ENCODE assay signal across 8 mouse cellular contexts in genomic region chr7:143783996-143784829, GRCm38 (mm10). TPM values are rescaled to one million over a fixed set of nuclear protein-coding genes. Genes with fewer than 3 reads are reported as not detected.
A peak's percentile ranks its signal among the peaks of the same experiment; 100 is the strongest.
DNase-seq lines count a peak whose midpoint lies in the region; ATAC-seq and TF ChIP-seq lines count a peak whose summit lies in the region.

Mrgpre (minus strand) TSS chr7:143784500.

- H3K9me3 ChIP-seq in MEL (replicated peaks; ENCODE audit: insufficient read depth, low read length), result no peaks in the 10 kb centered on the region
- no peaks in the 10 kb centered on the region for H3K9me3 ChIP-seq in hindbrain, embryonic 12.5 days (replicated peaks)
- no peaks in the 10 kb centered on the region for H3K9me3 ChIP-seq in lung, embryonic 15.5 days

- peak within 1 kb of the TSS; percentile 65 for H3K9ac ChIP-seq in MEL (ENCODE audit: control insufficient read depth, low read depth, low read length, poor library complexity, severe bottlenecking)
- H3K9ac ChIP-seq in hindbrain, embryonic 12.5 days, result peak within 1 kb of the TSS; percentile 58
- H3K9ac ChIP-seq in lung, embryonic 15.5 days, result peak within 1 kb of the TSS; percentile 33

- TF ChIP-seq RAD21 in MEL (IDR thresholded peaks at IDR 0.05; ENCODE audit: low read depth, low read length), result no peak

- no peak for TF ChIP-seq EP300 in MEL (IDR thresholded peaks at IDR 0.05; ENCODE audit: low read depth in 1 of 2, low read length in 2 of 2)

- peak; percentile 39 for DNase-seq in MEL (ENCODE audit: low read depth, low spot score)
- DNase-seq in cerebellum, adult 9-11 months, result peak; percentile 59
- DNase-seq in frontal cortex, postnatal 14 days (ENCODE audit: low spot score in 2 of 2), result peak; percentile 50 to 55
- peak; percentile 71 for DNase-seq in layer of hippocampus, adult 9-11 months
- DNase-seq in ovary, postnatal 10 days (ENCODE audit: low spot score), result peak; percentile 60
- peak; percentile 67 for DNase-seq in thymus, adult 2 months

- H3K27me3 ChIP-seq in MEL (ENCODE audit: control insufficient read depth in 1 of 2, insufficient read depth in 2 of 2, low read length in 2 of 2), result no peaks in the 10 kb centered on the region
- H3K27me3 ChIP-seq in hindbrain, embryonic 12.5 days, result 0 out of 2 replicates have a peak, but pooled peaks cover 3% of the 10 kb centered on the region
- no peaks in the 10 kb centered on the region for H3K27me3 ChIP-seq in lung, embryonic 15.5 days
- H3K27me3 ChIP-seq in thymus, adult 2 months (ENCODE audit: control insufficient read depth, insufficient read depth, low read length), result no peaks in the 10 kb centered on the region

- WGBS in hindbrain, embryonic 12.5 days, result 4% methylated on average over 17 of the region's 21 CpGs
- WGBS in lung, embryonic 15.5 days, result 1% methylated on average over 21 of the region's 21 CpGs
- WGBS in thymus, adult 2 months, result 10% methylated on average over 21 of the region's 21 CpGs

- peak within 1 kb of the TSS; percentile 53 to 78 for H3K4me3 ChIP-seq in MEL (ENCODE audit: control insufficient read depth in 1 of 2, insufficient read depth in 1 of 2, low read depth in 2 of 2, low read length in 2 of 2)
- peak within 1 kb of the TSS; percentile 40 for H3K4me3 ChIP-seq in hindbrain, embryonic 12.5 days
- H3K4me3 ChIP-seq in lung, embryonic 15.5 days, result peak within 1 kb of the TSS; percentile 40
- peak within 1 kb of the TSS; percentile 65 for H3K4me3 ChIP-seq in thymus, adult 2 months (ENCODE audit: control insufficient read depth, insufficient read depth, low read length)

- H3K36me3 ChIP-seq in MEL (ENCODE audit: control insufficient read depth in 1 of 2, insufficient read depth in 2 of 2, low read length in 2 of 2), result no peaks in the 10 kb centered on the region; a peak in 2 of 4 replicates
- no peaks in the 10 kb centered on the region for H3K36me3 ChIP-seq in hindbrain, embryonic 12.5 days
- no peaks in the 10 kb centered on the region for H3K36me3 ChIP-seq in lung, embryonic 15.5 days
- H3K36me3 ChIP-seq in thymus, adult 2 months (ENCODE audit: control insufficient read depth, insufficient read depth, low read length), result no peaks in the 10 kb centered on the region

- ATAC-seq in hindbrain, embryonic 12.5 days (ENCODE audit: low FRiP score), result peak; percentile 90
- ATAC-seq in lung, embryonic 15.5 days (ENCODE audit: borderline replicate concordance, extremely low read depth, low FRiP score, low TSS enrichment), result peak; percentile 85

- peaks cover 2 to 16% of the 10 kb centered on the region in 2 experiments for H3K4me1 ChIP-seq in MEL (ENCODE audit: control insufficient read depth in 1 of 2, insufficient read depth in 2 of 2, low read length in 2 of 2)
- peaks cover 26% of the 10 kb centered on the region for H3K4me1 ChIP-seq in hindbrain, embryonic 12.5 days
- H3K4me1 ChIP-seq in lung, embryonic 15.5 days, result peaks cover 29% of the 10 kb centered on the region
- peaks cover 45% of the 10 kb centered on the region for H3K4me1 ChIP-seq in thymus, adult 2 months (replicated peaks; ENCODE audit: control insufficient read depth, insufficient read depth, low read length)

- no peaks in the 10 kb centered on the region for H3K79me2 ChIP-seq in MEL (ENCODE audit: control insufficient read depth, insufficient read depth, low read length, poor library complexity)

- H3K4me2 ChIP-seq in hindbrain, embryonic 12.5 days (replicated peaks), result peak within 1 kb of the TSS; percentile 68
- H3K4me2 ChIP-seq in lung, embryonic 15.5 days, result peak within 1 kb of the TSS; percentile 68

- no peak for TF ChIP-seq CTCF in MEL (IDR thresholded peaks at IDR 0.05 in 2 of 3, conservative IDR thresholded peaks at IDR 0.05 in 1 of 3; ENCODE audit: control insufficient read depth in 1 of 3, insufficient read depth in 1 of 3, low read depth in 2 of 3, low read length in 3 of 3, poor library complexity in 1 of 3, severe bottlenecking in 1 of 3)
- TF ChIP-seq CTCF in thymus, adult 2 months (IDR thresholded peaks at IDR 0.05; ENCODE audit: borderline replicate concordance, control insufficient read depth, extremely low read depth, insufficient read depth, low read length, poor library complexity), result no peak

- no peak for TF ChIP-seq POLR2A in MEL (IDR thresholded peaks at IDR 0.05; ENCODE audit: control insufficient read depth in 1 of 2, insufficient read depth in 1 of 2, low read depth in 1 of 2, low read length in 2 of 2, poor library complexity in 1 of 2)
- TF ChIP-seq POLR2A in thymus, adult 2 months (IDR thresholded peaks at IDR 0.05; ENCODE audit: control insufficient read depth, extremely low read depth, insufficient read depth, low read length, poor library complexity), result no peak

- H3K27ac ChIP-seq in MEL (ENCODE audit: control insufficient read depth, low read depth, low read length), result no peak within 1 kb of the TSS; the same call in 1 of the 2 replicates
- peak within 1 kb of the TSS; percentile 83 for H3K27ac ChIP-seq in hindbrain, embryonic 12.5 days
- H3K27ac ChIP-seq in lung, embryonic 15.5 days, result peak within 1 kb of the TSS; percentile 34
- peak within 1 kb of the TSS; percentile 88 for H3K27ac ChIP-seq in thymus, adult 2 months (ENCODE audit: control insufficient read depth, insufficient read depth, low read length)

TF ChIP-seq in MEL, 35 proteins besides CTCF, POLR2A, EP300 and RAD21:
- TF ChIP-seq MAX (IDR thresholded peaks at IDR 0.05; ENCODE audit: low read length) (0 out of 2 replicates have a peak, but pooled peaks have one; percentile 30), TBP (IDR thresholded peaks at IDR 0.05; ENCODE audit: low read depth, low read length) (no peak), BHLHE40 (IDR thresholded peaks at IDR 0.05; ENCODE audit: borderline replicate concordance, low read depth, low read length) (no peak), ETS1 (IDR thresholded peaks at IDR 0.05; ENCODE audit: low read depth, low read length) (no peak), CHD2 (IDR thresholded peaks at IDR 0.05; ENCODE audit: low read length) (no peak), MEF2A (IDR thresholded peaks at IDR 0.05; ENCODE audit: extremely low read depth, insufficient replicate concordance, low read depth, low read length, poor library complexity, severe bottlenecking) (no peak), MYB (IDR thresholded peaks at IDR 0.05; ENCODE audit: low read depth, low read length) (no peak), GABPA (IDR thresholded peaks at IDR 0.05; ENCODE audit: low read depth, low read length) (no peak), TAL1 (IDR thresholded peaks at IDR 0.05; ENCODE audit: low read length) (no peak), MXI1 (IDR thresholded peaks at IDR 0.05; ENCODE audit: low read depth, low read length) (no peak), MYC (IDR thresholded peaks at IDR 0.05; ENCODE audit: low read depth, low read length) (no peak), ELF1 (IDR thresholded peaks at IDR 0.05; ENCODE audit: low read depth, low read length) (0 out of 2 replicates have a peak, but pooled peaks have one; percentile 24), CHD1 (IDR thresholded peaks at IDR 0.05; ENCODE audit: low read depth, low read length) (no peak), GATA1 (IDR thresholded peaks at IDR 0.05; ENCODE audit: low read depth, low read length) (no peak), USF1 (IDR thresholded peaks at IDR 0.05; ENCODE audit: low read depth, low read length) (peak; percentile 70), ZC3H11A (IDR thresholded peaks at IDR 0.05; ENCODE audit: low read depth, low read length) (no peak), NELFE (IDR thresholded peaks at IDR 0.05; ENCODE audit: low read depth, low read length) (peak; percentile 16; the same call in 1 of the 2 replicates), SIN3A (IDR thresholded peaks at IDR 0.05; ENCODE audit: low read length) (peak; percentile 31; the same call in 1 of the 2 replicates), ZMIZ1 (IDR thresholded peaks at IDR 0.05; ENCODE audit: low read depth, low read length) (no peak), JUND (IDR thresholded peaks at IDR 0.05; ENCODE audit: low read depth, low read length) (no peak), UBTF (IDR thresholded peaks at IDR 0.05; ENCODE audit: borderline replicate concordance, insufficient read depth, low read depth, low read length) (no peak), E2F4 (IDR thresholded peaks at IDR 0.05; ENCODE audit: borderline replicate concordance, low read depth, low read length) (no peak), NRF1 (IDR thresholded peaks at IDR 0.05; ENCODE audit: insufficient read depth, low read depth, low read length, poor library complexity, severe bottlenecking) (no peak), POLR2AphosphoS2 (IDR thresholded peaks at IDR 0.05; ENCODE audit: low read length) (no peak), USF2 (IDR thresholded peaks at IDR 0.05; ENCODE audit: borderline replicate concordance in 1 of 2, insufficient read depth in 1 of 2, low read depth in 1 of 2, low read length in 2 of 2) (no peak), ZNF384 (IDR thresholded peaks at IDR 0.05; ENCODE audit: low read depth, low read length) (no peak), SMC3 (IDR thresholded peaks at IDR 0.05; ENCODE audit: low read depth, low read length) (no peak), TCF12 (IDR thresholded peaks at IDR 0.05; ENCODE audit: low read depth, low read length) (0 out of 2 replicates have a peak, but pooled peaks have one; percentile 8), ZKSCAN1 (IDR thresholded peaks at IDR 0.05; ENCODE audit: low read depth, low read length) (no peak), MAZ (IDR thresholded peaks at IDR 0.05; ENCODE audit: low read depth, low read length) (no peak), POLR2AphosphoS5 (IDR thresholded peaks at IDR 0.05; ENCODE audit: borderline replicate concordance, low read depth, low read length) (no peak), RCOR1 (IDR thresholded peaks at IDR 0.05; ENCODE audit: low read depth, low read length) (no peak), HCFC1 (IDR thresholded peaks at IDR 0.05; ENCODE audit: low read depth, low read length) (0 out of 2 replicates have a peak, but pooled peaks have one; percentile 27), KAT2A (conservative IDR thresholded peaks at IDR 0.05; ENCODE audit: low read depth, low read length) (no peak), MAFK (IDR thresholded peaks at IDR 0.05; ENCODE audit: borderline replicate concordance, low read depth, low read length) (no peak)

RNA-seq across cellular contexts. Expression of gene Mrgpre, which starts in this region (rescaled TPM):
- 0.07 and 0.15 TPM in 2 replicates for total RNA-seq in MEL (2012; rRNA removed)
- under 1 TPM in 1 of 2 experiments, not detected in 1; 0.18 TPM for polyA plus RNA-seq in MEL (2012; ENCODE audit: insufficient read depth in 1 of 2, insufficient read length in 2 of 2, low read depth in 1 of 2, low replicate concordance in 2 of 2, missing spikeins in 1 of 2)
- polyA plus RNA-seq in hindbrain, embryonic 12.5 days (2016; fragmentation: Nextera tagmentation; extraction: Ambion mirVana), result 3.0 and 4.2 TPM in 2 replicates
- polyA plus RNA-seq in lung, embryonic 15.5 days (2015; fragmentation: Nextera tagmentation; extraction: Ambion mirVana), result 0.93 and 1.1 TPM in 2 replicates
- 9.8 and 11.3 TPM in 2 replicates for polyA plus RNA-seq in thymus, adult 2 months (2012; rRNA removed)

Comparison
In these comparisons a context has a peak if more than half of its experiments do, and no peak if none do; other contexts are left out.
1. Peak in DNase-seq, H3K4me3 ChIP-seq and H3K9ac ChIP-seq in MEL; RNA of the gene not detected or under 1 TPM.